Mouse (Mus musculus) cortical plate, adult 2 months (tissue): ENCODE measurements at regions not wholly inside any gene's neighbourhood (a gene's known extent, or its start where the extent isn't known, plus 50 kb on each side); places are given as distances from the start of the nearest gene placed in this dataset.

Experiments used
- CTCF ChIP-seq: fragments of 200-500 bp; IDR thresholded peaks from 2 replicates; pipeline ENCODE4 v1.5.1; 2011; ENCODE audit warnings: mild to moderate bottlenecking, control low read depth, low read length; ENCODE audit not compliant: insufficient read depth; ENCODE audit errors: extremely low read depth
- POLR2A ChIP-seq: fragments of 200-500 bp; IDR thresholded peaks from 2 replicates; pipeline ENCODE4 v1.6.1; 2011; ENCODE audit warnings: mild to moderate bottlenecking, low read length, control low read depth; ENCODE audit not compliant: insufficient read depth; ENCODE audit errors: extremely low read depth

- TF ChIP-seq CTCF (no peak), POLR2A (no peak)
Observed at GRCm38 (mm10) chr7:34506816-34507215, 113.7 kb upstream of the Lsm14a start.
